Mouse (Mus musculus) embryonic stem cell, embryonic (primary cell): ENCODE data around the gene Trmt1.

ENCODE experiments used
- CTCF ChIA-PET, 4 experiments: fragments of 300-600 bp in 2 of 4; fragments of 350-600 bp in 2 of 4; sonication (Branson Sonifier 250); formaldehyde crosslinking; loops; one replicate each; lab custom pipeline; 2022; ENCODE audit warnings: inconsistent platforms in 2 of 4; lab: Charles Lee
- POLR2A ChIA-PET, 4 experiments: fragments of 300-600 bp in 2 of 4; fragments of 350-600 bp in 2 of 4; sonication (Branson Sonifier 250); formaldehyde crosslinking; loops; one replicate each; lab custom pipeline; 2022; ENCODE audit warnings: antibody characterized with exemption in 4 of 4, inconsistent platforms in 1 of 4; lab: Charles Lee

Gene Trmt1

GRCm38 (mm10) chr8:84686191-84687002 lies at the start of gene Trmt1:
Gene Trmt1, plus strand, starts transcription at chr8:84686307.
- CTCF ChIA-PET, result interaction anchor here (0.7 to 2.8 kb wide), 25 partner anchors 9 to 290 kb away, joined by 3 to 17 read pairs (median 5); partner anchors contain the start of genes Calr (in 1 of the 4) and Gcdh (in 1 of the 4)
- POLR2A ChIA-PET, result interaction anchor here (0.5 to 31.2 kb wide), 73 partner anchors 8 to 640 kb away, joined by 3 to 557 read pairs (median 5); partner anchors contain the start of genes Ier2 (in 4 of the 4), Calr (in 3 of the 4), Dand5 (in 1 of the 4) and Dhps (in 1 of the 4)

GRCm38 (mm10) chr8:84637946-84638554 lies 48.1 kb upstream of the Trmt1 start:
- ChIA-PET CTCF (interaction anchor here (0.6 to 2.0 kb wide), 12 partner anchors 9 to 283 kb away, joined by 3 to 11 read pairs (median 5); partner anchors contain the start of gene Trmt1 (in 1 of the 4)), POLR2A (interaction anchor here in 3 of 4 experiments (0.6 to 16.6 kb wide), 30 partner anchors 9 to 368 kb away, joined by 3 to 272 read pairs (median 5); partner anchors contain the start of genes Ier2 (in 2 of the 3), Ccdc130 (in 1 of the 3), Nacc1 (in 1 of the 3) and Trmt1 (in 1 of the 3))

GRCm38 (mm10) chr8:84638555-84639161 lies 47.4 kb upstream of the Trmt1 start:
- POLR2A ChIA-PET, result interaction anchor here (0.5 to 16.6 kb wide), 37 partner anchors 8 to 368 kb away, joined by 3 to 272 read pairs (median 5); partner anchors contain the start of genes Ier2 (in 3 of the 4), Ccdc130 (in 1 of the 4), Nacc1 (in 1 of the 4) and Trmt1 (in 1 of the 4)
- CTCF ChIA-PET, result interaction anchor here in 3 of 4 experiments (0.5 to 2.0 kb wide), 22 partner anchors 9 to 264 kb away, joined by 3 to 8 read pairs (median 4); partner anchors contain the start of gene Trmt1 (in 1 of the 3)

- ChIA-PET CTCF (interaction anchor here in 3 of 4 experiments (0.5 to 2.0 kb wide), 23 partner anchors 8 to 264 kb away, joined by 3 to 8 read pairs (median 4); partner anchors contain the start of gene Trmt1 (in 1 of the 3)), POLR2A (interaction anchor here (0.5 to 16.6 kb wide), 36 partner anchors 8 to 369 kb away, joined by 3 to 272 read pairs (median 5); partner anchors contain the start of genes Ier2 (in 2 of the 4), Ccdc130 (in 1 of the 4), Nacc1 (in 1 of the 4) and Trmt1 (in 1 of the 4))
These were observed 46.7 kb upstream of the Trmt1 start for GRCm38 (mm10) chr8:84639162-84640009.

- POLR2A ChIA-PET, result interaction anchor here in 3 of 4 experiments (0.7 to 16.6 kb wide), 11 partner anchors 7 to 58 kb away, joined by 3 to 272 read pairs (median 5); partner anchors contain the start of gene Ier2 (in 2 of the 3)
- CTCF ChIA-PET, result no interaction called here
These were observed 46.0 kb upstream of the Trmt1 start for GRCm38 (mm10) chr8:84640010-84640588.

GRCm38 (mm10) chr8:84640617-84641294 lies 45.4 kb upstream of the Trmt1 start:
- ChIA-PET CTCF (interaction anchor here in 3 of 4 experiments (0.6 to 0.8 kb wide), 3 partner anchors 14 to 154 kb away, joined by 3 to 8 read pairs (median 3); no protein-coding TSS in a partner anchor), POLR2A (interaction anchor here in 3 of 4 experiments (1.0 to 16.6 kb wide), 9 partner anchors 8 to 25 kb away, joined by 3 to 272 read pairs (median 10); partner anchors contain the start of gene Ier2 (in 1 of the 3))

- POLR2A ChIA-PET, result interaction anchor here (0.6 to 16.6 kb wide), 36 partner anchors 8 to 812 kb away, joined by 3 to 272 read pairs (median 4); partner anchors contain the start of genes Ier2 (in 3 of the 4), Calr (in 1 of the 4), Ccdc130 (in 1 of the 4) and Trmt1 (in 1 of the 4)
- CTCF ChIA-PET, result interaction anchor here in 3 of 4 experiments (0.6 to 1.6 kb wide), 13 partner anchors 11 to 244 kb away, joined by 3 to 8 read pairs (median 4); partner anchors contain the start of genes Ier2 (in 1 of the 3), Nacc1 (in 1 of the 3) and Trmt1 (in 1 of the 3)
These were observed 44.3 kb upstream of the Trmt1 start for GRCm38 (mm10) chr8:84641578-84642361.

- CTCF ChIA-PET, result interaction anchor here in 1 of 4 experiments (0.9 to 1.6 kb wide), 7 partner anchors 12 to 173 kb away, joined by 3 to 4 read pairs (median 4); partner anchors contain the start of genes Ier2, Nacc1 and Trmt1
These were observed 43.1 kb upstream of the Trmt1 start for GRCm38 (mm10) chr8:84643019-84643418.

GRCm38 (mm10) chr8:84646800-84647199 lies 39.3 kb upstream of the Trmt1 start:
- POLR2A ChIA-PET, result interaction anchor here in 3 of 4 experiments (0.5 to 7.2 kb wide), 30 partner anchors 8 to 398 kb away, joined by 3 to 221 read pairs (median 4); partner anchors contain the start of genes Ier2 (in 3 of the 3), Nacc1 (in 2 of the 3), Trmt1 (in 2 of the 3) and Calr (in 1 of the 3)
- CTCF ChIA-PET, result interaction anchor here (0.6 to 1.8 kb wide), 13 partner anchors 8 to 329 kb away, joined by 3 to 8 read pairs (median 4); partner anchors contain the start of gene Nacc1 (in 1 of the 4)

More at GRCm38 (mm10) chr8:84643019-84643418, 43.1 kb upstream of the Trmt1 start:
- POLR2A ChIA-PET, result interaction anchor here in 3 of 4 experiments (0.7 to 16.6 kb wide), 28 partner anchors 8 to 373 kb away, joined by 3 to 272 read pairs (median 4); partner anchors contain the start of genes Ier2 (in 3 of the 3), Calr (in 1 of the 3), Ccdc130 (in 1 of the 3) and Farsa (in 1 of the 3)

- ChIA-PET CTCF (interaction anchor here (0.5 to 1.8 kb wide), 18 partner anchors 8 to 328 kb away, joined by 3 to 8 read pairs (median 4); partner anchors contain the start of gene Nacc1 (in 1 of the 4)), POLR2A (interaction anchor here (0.5 to 5.2 kb wide), 34 partner anchors 8 to 448 kb away, joined by 3 to 221 read pairs (median 4); partner anchors contain the start of genes Ier2 (in 3 of the 4), Trmt1 (in 2 of the 4), Calr (in 1 of the 4) and Ccdc130 (in 1 of the 4))
These were observed 38.6 kb upstream of the Trmt1 start for GRCm38 (mm10) chr8:84647461-84647901.

- ChIA-PET POLR2A (interaction anchor here (0.6 to 5.2 kb wide), 42 partner anchors 8 to 453 kb away, joined by 3 to 221 read pairs (median 5); partner anchors contain the start of genes Ier2 (in 3 of the 4), Nacc1 (in 3 of the 4), Calr (in 1 of the 4) and Gcdh (in 1 of the 4)), CTCF (interaction anchor here (0.5 to 1.3 kb wide), 8 partner anchors 9 to 165 kb away, joined by 3 to 6 read pairs (median 3); no protein-coding TSS in a partner anchor)
These were observed 35.9 kb upstream of the Trmt1 start for GRCm38 (mm10) chr8:84650213-84650612.

- CTCF ChIA-PET, result interaction anchor here in 3 of 4 experiments (0.7 to 3.9 kb wide), 5 partner anchors 11 to 162 kb away, joined by 3 to 17 read pairs (median 5); partner anchors contain the start of genes Nacc1 (in 1 of the 3) and Trmt1 (in 1 of the 3)
- POLR2A ChIA-PET, result interaction anchor here in 3 of 4 experiments (0.6 to 10.9 kb wide), 32 partner anchors 9 to 377 kb away, joined by 3 to 557 read pairs (median 5); partner anchors contain the start of genes Nacc1 (in 3 of the 3), Ier2 (in 2 of the 3), Trmt1 (in 2 of the 3) and Calr (in 1 of the 3)
These were observed 32.9 kb upstream of the Trmt1 start for GRCm38 (mm10) chr8:84653092-84653631.
